Mouse (Mus musculus): ENCODE measurements around the gene Rce1. TPM values are rescaled to one million over a fixed set of nuclear protein-coding genes. Genes with fewer than 3 reads are reported as not detected.
"Not testable (repeated sequence)": the region's sequence is repeated elsewhere in the genome, so short reads cannot be mapped to it uniquely, and the experiment has no call there.

Gene Rce1
- total RNA-seq, 1 experiment from 2014 or later, result 19.2 TPM

DNA sequence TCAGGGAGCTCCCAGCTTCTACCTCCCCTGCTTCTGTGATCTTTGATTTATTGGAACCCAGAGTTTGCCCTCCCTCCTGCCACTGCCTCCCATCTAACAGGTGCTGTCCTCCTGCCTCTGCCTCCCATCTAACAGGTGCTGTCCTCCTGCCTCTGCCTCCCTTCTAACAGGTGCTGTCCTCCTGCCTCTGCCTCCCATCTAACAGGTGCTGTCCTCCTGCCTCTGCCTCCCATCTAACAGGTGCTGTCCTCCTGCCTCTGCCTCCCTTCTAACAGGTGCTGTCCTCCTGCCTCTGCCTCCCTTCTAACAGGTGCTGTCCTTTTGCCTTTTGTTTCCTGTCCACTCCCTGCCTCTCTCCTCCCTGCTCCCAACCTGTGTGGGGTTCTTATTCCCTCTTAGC, 38.7 kb downstream of the Rce1 start:
- not testable (repeated sequence) for ATAC-seq (ENCODE audit: extremely low read depth, insufficient number of reproducible peaks, low FRiP score, poor library complexity, severe bottlenecking)

DNA sequence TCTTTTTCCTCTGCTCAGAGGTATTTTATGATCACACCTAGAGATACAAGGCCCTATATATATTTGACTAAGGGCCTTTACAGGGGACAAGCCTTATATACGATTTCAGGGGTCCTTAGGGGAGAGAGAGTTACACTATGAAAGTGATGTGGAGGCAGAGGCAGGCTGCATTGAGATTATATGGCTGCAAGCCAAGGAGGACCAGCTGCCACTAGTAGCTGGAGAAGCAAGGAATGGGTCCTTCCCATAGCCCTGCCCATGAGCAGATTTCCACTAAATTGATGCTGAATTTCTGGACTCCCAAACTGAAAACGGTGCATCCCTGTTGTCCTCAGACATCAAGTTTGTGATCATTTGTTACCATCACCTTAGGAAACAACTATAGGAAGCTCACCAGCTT, 41.6 kb downstream of the Rce1 start:
- no peak for ATAC-seq (ENCODE audit: extremely low read depth, insufficient number of reproducible peaks, low FRiP score, poor library complexity, severe bottlenecking)

DNA sequence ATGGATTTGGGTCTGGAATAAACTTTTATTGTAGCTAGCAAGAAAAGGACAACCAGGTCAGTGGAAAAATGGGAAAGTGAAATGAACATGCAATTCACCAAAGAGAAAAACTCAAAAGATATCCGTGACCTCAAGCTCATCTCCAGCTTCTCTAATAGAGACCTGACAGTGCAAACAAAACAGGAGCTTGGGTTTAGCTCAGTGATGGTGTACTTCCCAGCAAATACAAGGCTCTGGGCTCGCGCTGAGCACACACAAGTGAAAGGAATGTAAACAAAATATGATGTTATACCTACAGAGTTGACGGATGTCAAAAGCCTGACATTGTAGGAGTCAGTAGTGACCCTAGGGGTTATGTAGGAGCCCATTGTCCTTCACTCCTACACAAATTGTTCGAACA, 46.1 kb downstream of the Rce1 start:
- no peak for ATAC-seq (ENCODE audit: extremely low read depth, insufficient number of reproducible peaks, low FRiP score, poor library complexity, severe bottlenecking)

DNA sequence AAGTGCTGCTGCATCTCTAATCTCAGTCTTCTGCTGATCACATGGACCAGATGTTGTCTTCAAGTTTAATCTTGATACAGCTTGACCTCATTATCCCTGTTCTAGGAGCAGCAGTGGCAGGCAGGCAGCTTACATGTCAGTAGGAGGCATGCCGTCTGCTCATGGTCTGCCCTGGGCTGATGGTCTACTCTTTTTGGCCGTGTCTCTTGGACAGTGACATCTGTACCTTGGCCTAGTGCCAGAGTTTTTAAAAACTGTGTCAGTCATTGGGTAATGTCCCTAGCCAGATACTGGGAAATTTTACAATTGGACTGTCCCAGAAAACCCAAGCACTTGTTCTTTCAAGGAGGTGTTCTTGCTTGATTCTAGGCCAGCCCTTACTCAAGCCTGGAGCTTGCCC, 46.6 kb downstream of the Rce1 start:
- no peak for ATAC-seq (ENCODE audit: extremely low read depth, insufficient number of reproducible peaks, low FRiP score, poor library complexity, severe bottlenecking)

DNA sequence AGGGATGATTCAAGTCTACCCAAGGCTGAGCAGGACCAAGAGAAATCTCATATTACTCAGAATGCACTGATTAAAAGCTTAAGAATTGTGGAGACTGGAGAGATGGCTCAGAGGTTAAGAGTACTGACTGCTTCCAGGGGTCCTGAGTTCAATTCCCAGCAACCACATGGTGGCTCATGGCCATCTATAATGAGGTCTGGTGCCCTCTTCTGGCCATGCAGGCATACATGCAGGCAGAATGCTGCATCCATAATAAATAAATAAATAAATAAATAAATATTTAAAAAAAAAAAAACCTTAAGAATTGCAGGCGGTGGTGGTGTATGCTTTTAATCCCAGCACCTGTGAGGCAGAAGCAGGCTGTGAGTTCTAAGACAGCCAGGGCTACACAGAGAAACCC, 52.2 kb downstream of the Rce1 start:
- ATAC-seq (ENCODE audit: extremely low read depth, insufficient number of reproducible peaks, low FRiP score, poor library complexity, severe bottlenecking), result no peak

Other genes starting within 250 kb of the Rce1 start
- gene Kdm2a, start 227.4 kb downstream of the Rce1 start, total RNA-seq (2017), result 205 and 210 TPM in 2 replicates
- not detected in 2 replicates for gene Rhod, start 186.2 kb downstream of the Rce1 start, total RNA-seq (2017)
- gene Syt12, start 148.2 kb downstream of the Rce1 start, total RNA-seq (2017), result not detected in 2 replicates
- not detected in 2 replicates for gene 2010003K11Rik, start 127.1 kb downstream of the Rce1 start, total RNA-seq (2017)
- gene Pcx, start 115.2 kb downstream of the Rce1 start, total RNA-seq (2017), result 0.35 and 2.2 TPM in 2 replicates
- gene Lrfn4, start 10.0 kb downstream of the Rce1 start, total RNA-seq (2017), result not detected in 2 replicates
- not detected in 2 replicates for gene Gm960, start 73.0 kb upstream of the Rce1 start, total RNA-seq (2017)
- gene Sptbn2, start 85.5 kb upstream of the Rce1 start, total RNA-seq (2017), result not detected in 2 replicates
- 20.4 and 32.4 TPM in 2 replicates for gene Rbm4b, start 130.9 kb upstream of the Rce1 start, total RNA-seq (2017)
- 84.6 and 93.8 TPM in 2 replicates for gene Rbm4, start 168.3 kb upstream of the Rce1 start, total RNA-seq (2017)
- gene Gm21992, start 186.0 kb upstream of the Rce1 start, total RNA-seq (2017), result 17.3 and 24.4 TPM in 2 replicates
- 16.6 and 19.0 TPM in 2 replicates for gene Rbm14, start 186.0 kb upstream of the Rce1 start, total RNA-seq (2017)
- 10.9 and 16.5 TPM in 2 replicates for gene Ccs, start 213.7 kb upstream of the Rce1 start, total RNA-seq (2017)
- not detected in 2 replicates for gene Ccdc87, start 213.7 kb upstream of the Rce1 start, total RNA-seq (2017)
- gene Ctsf, start 229.5 kb upstream of the Rce1 start, total RNA-seq (2017), result 0.23 and 0.37 TPM in 2 replicates